Mouse (Mus musculus) embryonic fibroblast, embryonic 13.5 days (primary cell): ENCODE data around the gene Hectd2. TPM values are rescaled to one million over a fixed set of nuclear protein-coding genes. Genes with fewer than 3 reads are reported as not detected.

Experiments
- H3K27ac ChIP-seq: 2 replicates; pipeline ENCODE4 v1.5.1; 2012; ENCODE audit warnings: low read length, control low read depth, inconsistent platforms; ENCODE audit not compliant: insufficient read depth
- H3K4me1 ChIP-seq: 2 replicates; pipeline ENCODE4 v1.6.1; 2011; ENCODE audit warnings: low read length; ENCODE audit not compliant: control insufficient read depth, insufficient read depth
- H3K4me3 ChIP-seq: 2 replicates; pipeline ENCODE4 v1.5.1; 2011; ENCODE audit warnings: mild to moderate bottlenecking, control low read depth, low read length; ENCODE audit not compliant: insufficient read depth
- CTCF ChIP-seq: IDR thresholded peaks from 2 replicates; pipeline ENCODE4 v1.5.1; 2011; ENCODE audit warnings: mild to moderate bottlenecking, control low read depth, low read length, moderate library complexity, borderline replicate concordance; ENCODE audit not compliant: insufficient read depth
- POLR2A ChIP-seq: IDR thresholded peaks from 2 replicates; pipeline ENCODE4 v1.6.1; 2011; ENCODE audit warnings: low read depth, mild to moderate bottlenecking, control low read depth, low read length, moderate library complexity
- polyA plus RNA-seq: library from polyadenylated mRNA; stranded (reverse); fragments of >200 nt; gene quantifications from 2 replicates; pipeline ENCODE4 v1.2.4, GENCODE M21; 2011; ENCODE audit warnings: low read depth; ENCODE audit not compliant: missing spikeins, insufficient read length

Hectd2 gene
- polyA plus RNA-seq, 1 experiment, result 9.1 TPM

GRCm38 (mm10) chr19:36665641-36666040, 111.2 kb downstream of the Hectd2 start:
- Histone ChIP-seq H3K4me1 (no peaks in the 10 kb centered on the region), H3K4me3 (no peak overlapping the region), H3K27ac (no peak overlapping the region)
- no peak for TF ChIP-seq CTCF
- TF ChIP-seq POLR2A, result no peak

- Histone ChIP-seq H3K4me1 (no peaks in the 10 kb centered on the region), H3K27ac (no peak overlapping the region), H3K4me3 (no peak overlapping the region)
- no peak for TF ChIP-seq CTCF
- no peak for TF ChIP-seq POLR2A
Observed at GRCm38 (mm10) chr19:36666471-36666870, 112.0 kb downstream of the Hectd2 start.

GRCm38 (mm10) chr19:36667368-36667767, 112.9 kb downstream of the Hectd2 start:
- H3K4me1 ChIP-seq, result no peaks in the 10 kb centered on the region
- no peak overlapping the region for H3K27ac ChIP-seq
- TF ChIP-seq POLR2A (no peak), CTCF (no peak)
- H3K4me3 ChIP-seq, result no peak overlapping the region

- Histone ChIP-seq H3K27ac (no peak overlapping the region), H3K4me1 (no peaks in the 10 kb centered on the region), H3K4me3 (no peak overlapping the region)
- TF ChIP-seq POLR2A (no peak), CTCF (no peak)
Observed at GRCm38 (mm10) chr19:36668098-36668497, 113.7 kb downstream of the Hectd2 start.

- no peak for TF ChIP-seq POLR2A
- no peak for TF ChIP-seq CTCF
- Histone ChIP-seq H3K4me3 (no peak overlapping the region), H3K27ac (no peak overlapping the region), H3K4me1 (no peaks in the 10 kb centered on the region)
Observed at GRCm38 (mm10) chr19:36668881-36669639, 114.6 kb downstream of the Hectd2 start.

GRCm38 (mm10) chr19:36669720-36670451, 115.4 kb downstream of the Hectd2 start:
- H3K27ac ChIP-seq, result no peak overlapping the region
- TF ChIP-seq CTCF, result no peak
- no peak for TF ChIP-seq POLR2A
- H3K4me1 ChIP-seq, result no peaks in the 10 kb centered on the region
- no peak overlapping the region for H3K4me3 ChIP-seq

Other genes starting within 250 kb of the Hectd2 start
- 12.0 and 12.4 TPM in 2 replicates for gene Pcgf5, start 206.3 kb upstream of the Hectd2 start, polyA plus RNA-seq
- gene Ppp1r3c, start 182.0 kb downstream of the Hectd2 start, polyA plus RNA-seq, result 3.2 and 4.9 TPM in 2 replicates